Mouse (Mus musculus) myocyte (in vitro differentiated cells): ENCODE measurements around the gene Gne. TPM values are rescaled to one million over a fixed set of nuclear protein-coding genes. Genes with fewer than 3 reads are reported as not detected.

ENCODE experiments used
- H3K27me3 ChIP-seq: one replicate; pipeline ENCODE4 v1.6.1; 2011; ENCODE audit not compliant: control insufficient read depth, insufficient read depth, insufficient read length
- H3K36me3 ChIP-seq: one replicate; pipeline ENCODE4 v1.6.1; 2011; ENCODE audit not compliant: control insufficient read depth, insufficient read depth
- H3K4me2 ChIP-seq: one replicate; pipeline ENCODE4 v1.6.1; 2011; ENCODE audit warnings: low read depth, control low read depth
- H3K4me3 ChIP-seq: one replicate; pipeline ENCODE4 v1.5.1; 2011; ENCODE audit warnings: mild to moderate bottlenecking, control low read depth, moderate library complexity
- H3K79me2 ChIP-seq: one replicate; pipeline ENCODE4 v1.6.1; 2011; ENCODE audit not compliant: control insufficient read depth, insufficient read depth
- H3ac ChIP-seq: one replicate; pipeline ENCODE4 v1.6.1; 2011; ENCODE audit not compliant: control insufficient read depth, insufficient read length
- CEBPB ChIP-seq: IDR thresholded peaks from 2 replicates; pipeline ENCODE4 v1.6.1; 2011; ENCODE audit warnings: mild to moderate bottlenecking, moderate library complexity; ENCODE audit not compliant: poor library complexity, insufficient read depth, severe bottlenecking
- E2F4 ChIP-seq: IDR thresholded peaks from one replicate; pipeline ENCODE4 v1.6.1; 2011; ENCODE audit warnings: mild to moderate bottlenecking, control low read depth, moderate library complexity; ENCODE audit not compliant: insufficient read depth
- MAX ChIP-seq: IDR thresholded peaks from one replicate; pipeline ENCODE4 v1.6.1; 2011; ENCODE audit warnings: low read depth, mild to moderate bottlenecking, control low read depth
- MYOD1 ChIP-seq, 3 experiments: IDR thresholded peaks; one replicate each; pipeline ENCODE4 v1.6.1; 2011; ENCODE audit warnings: control low read depth in 2 of 3, low read depth in 2 of 3, mild to moderate bottlenecking in 2 of 3, moderate library complexity in 1 of 3; ENCODE audit not compliant: insufficient read length in 2 of 3, control insufficient read depth in 1 of 3
- MYOG ChIP-seq, 3 experiments: IDR thresholded peaks; one replicate each; pipeline ENCODE4 v1.6.1; 2011; ENCODE audit warnings: control low read depth in 2 of 3, low read depth in 2 of 3, mild to moderate bottlenecking in 2 of 3; ENCODE audit not compliant: insufficient read length in 2 of 3, control insufficient read depth in 1 of 3, insufficient read depth in 1 of 3
- POLR2A ChIP-seq: IDR thresholded peaks from one replicate; pipeline ENCODE4 v1.6.1; 2011; ENCODE audit warnings: low read depth, mild to moderate bottlenecking, control low read depth, moderate library complexity; ENCODE audit not compliant: insufficient read length
- POLR2AphosphoS2 ChIP-seq: IDR thresholded peaks from one replicate; pipeline ENCODE4 v1.6.1; 2011; ENCODE audit warnings: low read depth, control low read depth; ENCODE audit not compliant: insufficient read length
- REST ChIP-seq: IDR thresholded peaks from one replicate; pipeline ENCODE4 v1.6.1; 2011; ENCODE audit warnings: mild to moderate bottlenecking, control low read depth, moderate library complexity; ENCODE audit not compliant: insufficient read depth, insufficient read length
- SRF ChIP-seq: IDR thresholded peaks from one replicate; pipeline ENCODE4 v1.6.1; 2011; ENCODE audit warnings: low read depth; ENCODE audit not compliant: control insufficient read depth, insufficient read length
- TCF12 ChIP-seq: IDR thresholded peaks from one replicate; pipeline ENCODE4 v1.6.1; 2011; ENCODE audit warnings: mild to moderate bottlenecking, control low read depth; ENCODE audit not compliant: poor library complexity, insufficient read depth, severe bottlenecking
- TCF3 ChIP-seq: IDR thresholded peaks from one replicate; pipeline ENCODE4 v1.6.1; 2011; ENCODE audit warnings: low read depth, control low read depth; ENCODE audit not compliant: insufficient read length
- USF1 ChIP-seq: IDR thresholded peaks from one replicate; pipeline ENCODE4 v1.6.1; 2011; ENCODE audit warnings: low read depth, mild to moderate bottlenecking, control low read depth, moderate library complexity
- polyA plus RNA-seq: library from polyadenylated mRNA; unstranded; fragments of >200 nt; fragmentation: generic; extraction: Trizol; gene quantifications from one replicate; pipeline ENCODE4 v1.2.1, GENCODE M21; 2012; ENCODE audit warnings: missing spikeins

Gne gene
- polyA plus RNA-seq, result 13.9 TPM

- Histone ChIP-seq H3ac (no peak within 1 kb of the TSS), H3K36me3 (no peaks in the 10 kb centered on the region), H3K79me2 (no peaks in the 10 kb centered on the region), H3K27me3 (no peaks in the 10 kb centered on the region), H3K4me3 (peak within 1 kb of the TSS; percentile 3), H3K4me2 (peak within 1 kb of the TSS; percentile 60)
- TF ChIP-seq MAX, result no peak
- peak in 2 of 3 experiments; percentile 45 to 75 for TF ChIP-seq MYOD1 (IDR thresholded peaks at IDR 0.05; ENCODE audit: control insufficient read depth in 1 of 3, insufficient read length in 2 of 3, low read depth in 2 of 3)
- no peak for TF ChIP-seq TCF12
- peak in 1 of 3 experiments; percentile 71 for TF ChIP-seq MYOG (IDR thresholded peaks at IDR 0.05; ENCODE audit: control insufficient read depth in 1 of 3, insufficient read depth in 1 of 3, insufficient read length in 2 of 3, low read depth in 2 of 3)
- peak; percentile 33 for TF ChIP-seq POLR2A
Measured at GRCm38 (mm10) chr4:44083945-44084344, at the start of gene Gne. Gne (minus strand) TSS chr4:44084177.

DNA sequence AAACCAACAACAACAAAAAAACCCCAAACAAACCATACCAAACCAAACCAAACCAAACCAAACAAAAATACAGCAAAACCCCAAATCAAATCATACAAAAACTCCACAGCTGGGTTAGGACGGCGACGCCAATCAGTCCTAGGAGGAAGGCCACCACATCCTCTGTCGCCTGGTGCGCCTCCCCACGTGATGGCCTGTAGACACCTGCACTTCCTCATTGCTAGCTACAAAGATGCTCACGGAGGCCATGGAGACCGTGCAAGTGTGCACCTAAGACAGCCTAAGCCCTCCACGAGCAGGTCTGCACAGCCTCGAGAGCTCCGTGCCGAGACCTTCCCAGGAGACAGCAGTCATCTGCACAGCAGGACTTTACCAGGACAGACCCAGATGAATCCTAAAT is 42.8 kb upstream of the Gne start:
- Histone ChIP-seq H3K79me2 (no peaks in the 10 kb centered on the region), H3K4me2 (no peak overlapping the region), H3ac (no peak overlapping the region), H3K27me3 (no peaks in the 10 kb centered on the region), H3K36me3 (peaks cover 36% of the 10 kb centered on the region), H3K4me3 (no peak overlapping the region)
- TF ChIP-seq USF1 (no peak), POLR2A (no peak), MAX (no peak), TCF3 (no peak)

DNA sequence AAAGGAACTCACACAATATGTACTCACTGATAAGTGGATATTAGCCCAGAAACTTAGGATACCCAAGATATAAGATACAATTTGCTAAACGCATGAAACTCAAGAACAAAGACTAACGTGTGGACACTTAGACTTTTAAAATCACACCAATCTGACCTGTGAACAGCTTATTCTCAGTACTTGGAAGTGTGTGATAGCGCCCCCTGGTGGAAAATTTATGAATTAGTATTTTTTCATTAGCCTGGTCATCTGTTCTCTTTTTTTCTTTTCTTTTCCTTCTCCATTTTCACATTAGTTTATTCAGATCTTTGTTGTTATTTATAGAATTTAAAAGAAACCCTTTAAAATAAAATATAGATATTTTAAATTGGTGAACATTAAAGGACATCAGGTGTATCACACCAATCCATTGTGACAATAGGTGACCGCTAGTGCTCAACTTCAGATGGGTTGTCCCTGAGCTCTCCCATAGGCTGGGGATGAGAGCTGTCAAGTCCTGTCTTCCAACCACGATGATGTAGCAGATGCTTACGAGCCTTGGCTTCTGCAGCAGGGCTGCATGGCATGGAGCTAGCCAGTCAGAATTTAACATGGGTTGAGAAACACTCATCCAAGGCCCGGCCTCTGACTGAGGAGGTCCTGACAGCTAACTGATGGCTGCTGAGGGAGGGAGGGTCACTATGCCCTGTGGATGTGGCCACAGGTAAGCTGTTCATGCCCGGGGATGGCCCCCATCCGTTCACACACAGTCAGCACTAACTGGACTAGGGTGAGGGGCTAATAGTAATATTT is 35.6 kb upstream of the Gne start:
- Histone ChIP-seq H3K4me3 (no peak overlapping the region), H3ac (no peak overlapping the region), H3K79me2 (no peaks in the 10 kb centered on the region), H3K27me3 (no peaks in the 10 kb centered on the region), H3K4me2 (no peak overlapping the region), H3K36me3 (no peaks in the 10 kb centered on the region)
- TF ChIP-seq REST, result no peak
- no peak for TF ChIP-seq USF1
- no peak for TF ChIP-seq MYOG (IDR thresholded peaks at IDR 0.05; ENCODE audit: control insufficient read depth in 1 of 3, insufficient read depth in 1 of 3, insufficient read length in 2 of 3, low read depth in 2 of 3)
- TF ChIP-seq POLR2AphosphoS2, result no peak
- TF ChIP-seq E2F4, result no peak

- Histone ChIP-seq H3K36me3 (no peaks in the 10 kb centered on the region), H3K79me2 (no peaks in the 10 kb centered on the region), H3K4me2 (no peak overlapping the region), H3K4me3 (no peak overlapping the region), H3K27me3 (no peaks in the 10 kb centered on the region), H3ac (no peak overlapping the region)
- no peak for TF ChIP-seq MAX
- no peak for TF ChIP-seq TCF3
- TF ChIP-seq REST, result no peak
- no peak for TF ChIP-seq POLR2AphosphoS2
- TF ChIP-seq E2F4, result no peak
- TF ChIP-seq USF1, result no peak
- TF ChIP-seq CEBPB, result no peak
- TF ChIP-seq MYOD1 (IDR thresholded peaks at IDR 0.05; ENCODE audit: control insufficient read depth in 1 of 3, insufficient read length in 2 of 3, low read depth in 2 of 3), result no peak
- no peak for TF ChIP-seq TCF12
- no peak for TF ChIP-seq SRF
- no peak for TF ChIP-seq POLR2A
- TF ChIP-seq MYOG (IDR thresholded peaks at IDR 0.05; ENCODE audit: control insufficient read depth in 1 of 3, insufficient read depth in 1 of 3, insufficient read length in 2 of 3, low read depth in 2 of 3), result no peak
Measured at GRCm38 (mm10) chr4:44115046-44115445, 31.1 kb upstream of the Gne start.

GRCm38 (mm10) chr4:44113393-44114138 is 29.6 kb upstream of the Gne start:
- no peak overlapping the region for H3ac ChIP-seq
- TF ChIP-seq MYOD1 (IDR thresholded peaks at IDR 0.05; ENCODE audit: control insufficient read depth in 1 of 3, insufficient read length in 2 of 3, low read depth in 2 of 3) (no peak), CEBPB (no peak), E2F4 (no peak), TCF12 (no peak), USF1 (no peak), TCF3 (no peak), MYOG (IDR thresholded peaks at IDR 0.05; ENCODE audit: control insufficient read depth in 1 of 3, insufficient read depth in 1 of 3, insufficient read length in 2 of 3, low read depth in 2 of 3) (no peak), POLR2AphosphoS2 (no peak), SRF (no peak), POLR2A (no peak), MAX (no peak), REST (no peak)
- H3K27me3 ChIP-seq, result no peaks in the 10 kb centered on the region
- no peaks in the 10 kb centered on the region for H3K79me2 ChIP-seq
- no peak overlapping the region for H3K4me2 ChIP-seq
- H3K4me3 ChIP-seq, result no peak overlapping the region
- no peaks in the 10 kb centered on the region for H3K36me3 ChIP-seq
